ENCODE assay signal across 8 mouse cellular contexts in genomic region chr14:100284861-100285655, GRCm38 (mm10). TPM values are rescaled to one million over a fixed set of nuclear protein-coding genes. Genes with fewer than 3 reads are reported as not detected.
DNase-seq lines count a peak whose midpoint lies in the region; ATAC-seq and TF ChIP-seq lines count a peak whose summit lies in the region.

No protein-coding gene starts in this region.

- H3K27ac ChIP-seq in brown adipose tissue, adult 24 weeks (replicated peaks; ENCODE audit: low read depth, low read length) = no peak overlapping the region
- peak overlapping the region; percentile 98 for H3K27ac ChIP-seq in forebrain, embryonic 14.5 days (ENCODE audit: low read depth, low read length)
- peak overlapping the region; percentile 73 for H3K27ac ChIP-seq in heart, postnatal 0 days (ENCODE audit: low read depth)
- peak overlapping the region; percentile 79 for H3K27ac ChIP-seq in liver, embryonic 15.5 days (replicated peaks)
- peak overlapping the region; percentile 94 for H3K27ac ChIP-seq in neural tube, embryonic 11.5 days (ENCODE audit: low read depth, low read length)
- peak overlapping the region; percentile 87 for H3K27ac ChIP-seq in stomach, embryonic 15.5 days

- no peaks in the 10 kb centered on the region for H3K36me3 ChIP-seq in forebrain, embryonic 14.5 days (ENCODE audit: control insufficient read depth, insufficient read depth, low read length)
- no peaks in the 10 kb centered on the region for H3K36me3 ChIP-seq in heart, postnatal 0 days (replicated peaks; ENCODE audit: control insufficient read depth, insufficient read depth, low read length)
- no peaks in the 10 kb centered on the region for H3K36me3 ChIP-seq in liver, embryonic 15.5 days (replicated peaks)
- H3K36me3 ChIP-seq in neural tube, embryonic 11.5 days (ENCODE audit: control insufficient read depth, insufficient read depth, low read length) = no peaks in the 10 kb centered on the region
- H3K36me3 ChIP-seq in stomach, embryonic 15.5 days = no peaks in the 10 kb centered on the region

- peaks cover 3% of the 10 kb centered on the region; the same call in 1 of the 2 replicates for H3K4me1 ChIP-seq in brown adipose tissue, adult 24 weeks (ENCODE audit: control insufficient read depth, insufficient read depth, insufficient read length, low read length)
- H3K4me1 ChIP-seq in forebrain, embryonic 14.5 days (ENCODE audit: control insufficient read depth, insufficient read depth, low read length) = peaks cover 21% of the 10 kb centered on the region; the same call in 1 of the 2 replicates
- H3K4me1 ChIP-seq in heart, postnatal 0 days (ENCODE audit: control insufficient read depth, insufficient read depth) = peaks cover 7% of the 10 kb centered on the region; the same call in 1 of the 2 replicates
- no peaks in the 10 kb centered on the region; the same call in 1 of the 2 replicates for H3K4me1 ChIP-seq in liver, embryonic 15.5 days (replicated peaks)
- H3K4me1 ChIP-seq in neural tube, embryonic 11.5 days (ENCODE audit: control insufficient read depth, insufficient read depth, low read length) = peaks cover 5% of the 10 kb centered on the region; the same call in 1 of the 2 replicates
- peaks cover 12% of the 10 kb centered on the region; the same call in 1 of the 2 replicates for H3K4me1 ChIP-seq in stomach, embryonic 15.5 days

- peak overlapping the region; percentile 94 for H3K4me2 ChIP-seq in forebrain, embryonic 14.5 days (ENCODE audit: low read length)
- H3K4me2 ChIP-seq in heart, postnatal 0 days (ENCODE audit: low read depth, low read length) = peak overlapping the region; percentile 94
- peak overlapping the region; percentile 65 for H3K4me2 ChIP-seq in liver, embryonic 15.5 days
- H3K4me2 ChIP-seq in neural tube, embryonic 11.5 days (ENCODE audit: low read depth) = peak overlapping the region; percentile 92
- H3K4me2 ChIP-seq in stomach, embryonic 15.5 days = peak overlapping the region; percentile 84

- no peaks in the 10 kb centered on the region for H3K9me3 ChIP-seq in forebrain, embryonic 14.5 days (replicated peaks; ENCODE audit: control insufficient read depth, low read length)
- no peaks in the 10 kb centered on the region for H3K9me3 ChIP-seq in heart, postnatal 0 days (replicated peaks; ENCODE audit: control insufficient read depth, low read length)
- H3K9me3 ChIP-seq in liver, embryonic 15.5 days (replicated peaks) = no peaks in the 10 kb centered on the region
- H3K9me3 ChIP-seq in neural tube, embryonic 11.5 days (ENCODE audit: control insufficient read depth, low read length) = no peaks in the 10 kb centered on the region
- H3K9me3 ChIP-seq in stomach, embryonic 15.5 days = no peaks in the 10 kb centered on the region

- peak; percentile 42 for ATAC-seq in CD4-positive, CD25-positive, alpha-beta regulatory T cell, adult 4 months
- ATAC-seq in forebrain, embryonic 14.5 days = peak; percentile 86
- peak; percentile 87 for ATAC-seq in heart, postnatal 0 days (ENCODE audit: insufficient read depth, low read depth)
- ATAC-seq in liver, embryonic 15.5 days (ENCODE audit: insufficient read depth) = peak; percentile 82
- ATAC-seq in neural tube, embryonic 11.5 days (ENCODE audit: insufficient read depth, low FRiP score, low TSS enrichment) = peak; percentile 88
- peak; percentile 91 for ATAC-seq in stomach, embryonic 15.5 days (ENCODE audit: insufficient read depth, low FRiP score, low read depth)

- WGBS in forebrain, embryonic 14.5 days = under 1% methylated on average over 44 of the region's 48 CpGs
- 0% methylated on average over 40 of the region's 48 CpGs for whole genome bisulfite sequencing in heart, postnatal 0 days
- 1% methylated on average over 45 of the region's 48 CpGs for WGBS in liver, embryonic 15.5 days (ENCODE audit: insufficient replicate concordance)
- 1% methylated on average over 39 of the region's 48 CpGs for WGBS in neural tube, embryonic 11.5 days
- under 1% methylated on average over 47 of the region's 48 CpGs for WGBS in stomach, embryonic 15.5 days

- TF ChIP-seq EP300 in heart, postnatal 0 days (IDR thresholded peaks at IDR 0.05; ENCODE audit: low read depth) = no peak

- H3K27me3 ChIP-seq in forebrain, embryonic 14.5 days (replicated peaks; ENCODE audit: control insufficient read depth, insufficient read depth, low read length) = no peaks in the 10 kb centered on the region
- H3K27me3 ChIP-seq in heart, postnatal 0 days (ENCODE audit: control insufficient read depth, insufficient read depth, low read length) = no peaks in the 10 kb centered on the region
- H3K27me3 ChIP-seq in liver, embryonic 15.5 days = peaks cover 46% of the 10 kb centered on the region
- no peaks in the 10 kb centered on the region for H3K27me3 ChIP-seq in neural tube, embryonic 11.5 days (ENCODE audit: control insufficient read depth, insufficient read depth, low read length)
- no peaks in the 10 kb centered on the region for H3K27me3 ChIP-seq in stomach, embryonic 15.5 days (replicated peaks)

- H3K4me3 ChIP-seq in brown adipose tissue, adult 24 weeks (ENCODE audit: insufficient read depth, low read depth, low read length) = peak overlapping the region; percentile 78
- peak overlapping the region; percentile 59 for H3K4me3 ChIP-seq in forebrain, embryonic 14.5 days (ENCODE audit: low read depth, low read length)
- H3K4me3 ChIP-seq in heart, postnatal 0 days (ENCODE audit: low read depth, low read length) = peak overlapping the region; percentile 66
- H3K4me3 ChIP-seq in liver, embryonic 15.5 days (replicated peaks) = peak overlapping the region; percentile 53
- peak overlapping the region; percentile 42 for H3K4me3 ChIP-seq in neural tube, embryonic 11.5 days (ENCODE audit: low read depth, low read length)
- H3K4me3 ChIP-seq in stomach, embryonic 15.5 days (replicated peaks) = peak overlapping the region; percentile 60

- H3K9ac ChIP-seq in forebrain, embryonic 14.5 days (ENCODE audit: low read length) = peak overlapping the region; percentile 88
- peak overlapping the region; percentile 54 for H3K9ac ChIP-seq in heart, postnatal 0 days (replicated peaks; ENCODE audit: low read depth, low read length)
- H3K9ac ChIP-seq in liver, embryonic 15.5 days = 0 out of 2 replicates have a peak overlapping the region, but pooled peaks have one; percentile 0
- peak overlapping the region; percentile 73 for H3K9ac ChIP-seq in neural tube, embryonic 11.5 days (ENCODE audit: low read length)
- peak overlapping the region; percentile 54 for H3K9ac ChIP-seq in stomach, embryonic 15.5 days

- DNase-seq in forebrain, embryonic 14.5 days (ENCODE audit: low spot score) = peak; percentile 94
- DNase-seq in heart, postnatal 0 days (ENCODE audit: low spot score) = peak; percentile 84
- peak; percentile 83 to 94 for DNase-seq in kidney, postnatal 25 days
- peak; percentile 83 for DNase-seq in neural tube, embryonic 11.5 days (ENCODE audit: low spot score)

- no peak for TF ChIP-seq CTCF in heart, postnatal 0 days (IDR thresholded peaks at IDR 0.05; ENCODE audit: low read depth)

RNA-seq across cellular contexts. Expression of gene Klf12, which starts 0.6 kb away (rescaled TPM):
- 1 to 10 TPM; 2.4 to 4.3 TPM for polyA plus RNA-seq in CD4-positive, CD25-positive, alpha-beta regulatory T cell, adult 4 months (2017; shearing (Covaris generic))
- polyA plus RNA-seq in brown adipose tissue, adult 24 weeks (2012; ENCODE audit: insufficient read depth, insufficient read length, missing spikeins) = 0.42 and 1.4 TPM in 2 replicates
- polyA plus RNA-seq in forebrain, embryonic 14.5 days (2014; fragmentation: Nextera tagmentation; extraction: Ambion mirVana) = 16.3 and 25.0 TPM in 2 replicates
- total RNA-seq in heart, postnatal 0 days (2014; rRNA removed; ENCODE audit: low replicate concordance) = 5.7 and 26.3 TPM in 2 replicates
- 4.1 and 4.7 TPM in 2 replicates for polyA plus RNA-seq in heart, postnatal 0 days (2015; fragmentation: Nextera tagmentation; extraction: Ambion mirVana)
- 5.7 and 6.2 TPM in 2 replicates for polyA plus RNA-seq in liver, embryonic 15.5 days (2015; fragmentation: Nextera tagmentation; extraction: Ambion mirVana)
- polyA plus RNA-seq in neural tube, embryonic 11.5 days (2014; fragmentation: Nextera tagmentation; extraction: Ambion mirVana) = 26.8 and 33.8 TPM in 2 replicates
- 11.1 and 13.2 TPM in 2 replicates for polyA plus RNA-seq in stomach, embryonic 15.5 days (2015; fragmentation: Nextera tagmentation; extraction: Ambion mirVana)

Comparison
In these comparisons a context has a peak if more than half of its experiments do, and no peak if none do; other contexts are left out.
1. H3K9ac ChIP-seq: peak in every context shown above with its lines; median percentile 88 in forebrain, embryonic 14.5 days; 73 in neural tube, embryonic 11.5 days; 54 in heart, postnatal 0 days; 54 in stomach, embryonic 15.5 days; 0 in liver, embryonic 15.5 days.